ENCODE assay signal across 20 mouse cellular contexts in the genomic region with DNA sequence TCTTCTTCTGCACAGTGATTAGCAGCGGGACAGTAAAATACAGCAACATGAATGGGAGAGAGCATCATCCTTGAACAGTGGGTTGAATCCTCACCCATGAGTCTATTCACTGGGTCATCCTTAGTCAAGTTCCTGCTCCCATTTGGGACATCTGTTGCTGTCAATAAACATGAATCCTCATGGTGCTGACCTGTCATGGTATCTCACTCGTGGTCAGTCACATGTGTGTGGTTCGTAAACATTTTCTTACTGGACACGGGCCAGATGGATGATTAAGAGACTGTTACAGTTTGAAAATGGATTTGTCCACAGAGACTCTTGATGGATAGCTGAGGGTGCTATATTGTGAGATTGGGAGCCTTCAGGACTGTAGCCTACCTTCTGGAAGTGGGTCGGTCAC. TPM values are rescaled to one million over a fixed set of nuclear protein-coding genes. Genes with fewer than 3 reads are reported as not detected.
DNase-seq lines count a peak whose midpoint lies in the region; ATAC-seq and TF ChIP-seq lines count a peak whose summit lies in the region.
"Had no signal": no experiment of that assay in that cellular context is flagged by ENCODE, and none has a peak within 500 bp of the region (broad histone marks: within the 10 kb centered on the region; RNA-seq: fewer than 3 reads in every experiment).

No protein-coding gene starts in this region.

- TF ChIP-seq EP300 in liver, postnatal 0 days (IDR thresholded peaks at IDR 0.05; ENCODE audit: low read depth): no peak

- H3K4me2 ChIP-seq in liver, embryonic 11.5 days: no peak overlapping the region
- no peak overlapping the region for H3K4me2 ChIP-seq in liver, embryonic 13.5 days
- H3K4me2 ChIP-seq in liver, postnatal 0 days (ENCODE audit: low read depth, low read length): no peak overlapping the region
- H3K4me2 ChIP-seq in neural tube, embryonic 15.5 days: no peak overlapping the region
- H3K4me2 ChIP-seq: embryonic facial prominence, embryonic 15.5 days; forebrain, embryonic 12.5 days; heart, embryonic 12.5 days; hindbrain, embryonic 15.5 days had no signal

- H3K27me3 ChIP-seq in liver, embryonic 11.5 days (replicated peaks; ENCODE audit: control insufficient read depth, insufficient read depth, low read length): no peaks in the 10 kb centered on the region
- no peaks in the 10 kb centered on the region for H3K27me3 ChIP-seq in liver, embryonic 13.5 days
- H3K27me3 ChIP-seq in liver, postnatal 0 days (ENCODE audit: insufficient read depth, low read length): no peaks in the 10 kb centered on the region
- no peaks in the 10 kb centered on the region for H3K27me3 ChIP-seq in neural tube, embryonic 15.5 days (replicated peaks)
- H3K27me3 ChIP-seq: embryonic facial prominence, embryonic 15.5 days; forebrain, embryonic 12.5 days; heart, embryonic 12.5 days; hindbrain, embryonic 15.5 days had no signal

- no peaks in the 10 kb centered on the region for H3K36me3 ChIP-seq in liver, embryonic 11.5 days (ENCODE audit: control insufficient read depth, insufficient read depth, low read length)
- no peaks in the 10 kb centered on the region for H3K36me3 ChIP-seq in liver, embryonic 13.5 days
- no peaks in the 10 kb centered on the region for H3K36me3 ChIP-seq in liver, postnatal 0 days (replicated peaks; ENCODE audit: insufficient read depth, low read length)
- no peaks in the 10 kb centered on the region for H3K36me3 ChIP-seq in neural tube, embryonic 15.5 days
- H3K36me3 ChIP-seq: embryonic facial prominence, embryonic 15.5 days; forebrain, embryonic 12.5 days; G1E; heart, embryonic 12.5 days; hindbrain, embryonic 15.5 days had no signal

- DNase-seq in liver, embryonic 11.5 days (ENCODE audit: low spot score): no peak
- DNase-seq in liver (no peak), NIH3T3 (ENCODE audit: low read depth) (peak; percentile 64)
- no peak for DNase-seq in liver, embryonic 13.5 days
- no peak for DNase-seq in liver, postnatal 0 days
- no peak for DNase-seq in urinary bladder, postnatal 10 days (ENCODE audit: low spot score)
- DNase-seq in left cerebral cortex, adult 18-20 months (ENCODE audit: low spot score in 2 of 2): no peak
- DNase-seq: adrenal gland, postnatal 25 days; cerebellum, adult 18-20 months; cerebellum, adult 9-11 months; cerebellum, postnatal 36 days; gastrocnemius, postnatal 10 days had no signal

- H3K27ac ChIP-seq in liver, embryonic 11.5 days (ENCODE audit: low read depth, low read length): 0 out of 2 replicates have a peak overlapping the region, but pooled peaks have one; percentile 13
- H3K27ac ChIP-seq in liver, embryonic 13.5 days: peak overlapping the region; percentile 25; the same call in 1 of the 2 replicates
- H3K27ac ChIP-seq in liver, postnatal 0 days (ENCODE audit: low read depth): 0 out of 2 replicates have a peak overlapping the region, but pooled peaks have one; percentile 23
- no peak overlapping the region for H3K27ac ChIP-seq in neural tube, embryonic 15.5 days (replicated peaks)
- H3K27ac ChIP-seq: embryonic facial prominence, embryonic 15.5 days; forebrain, embryonic 12.5 days; hindbrain, embryonic 15.5 days had no signal

- no peak overlapping the region for H3K4me3 ChIP-seq in liver, embryonic 11.5 days (ENCODE audit: low read depth, low read length)
- H3K4me3 ChIP-seq in liver, embryonic 13.5 days (replicated peaks): no peak overlapping the region
- no peak overlapping the region for H3K4me3 ChIP-seq in liver, postnatal 0 days (ENCODE audit: low read depth, low read length)
- no peak overlapping the region for H3K4me3 ChIP-seq in neural tube, embryonic 15.5 days (replicated peaks)
- H3K4me3 ChIP-seq: embryonic facial prominence, embryonic 15.5 days; forebrain, embryonic 12.5 days; heart, embryonic 12.5 days; hindbrain, embryonic 15.5 days had no signal

- H3K9ac ChIP-seq in liver, embryonic 11.5 days (ENCODE audit: low read depth, low read length): no peak overlapping the region
- H3K9ac ChIP-seq in liver, embryonic 13.5 days: no peak overlapping the region
- H3K9ac ChIP-seq in liver, postnatal 0 days (replicated peaks): no peak overlapping the region
- H3K9ac ChIP-seq in neural tube, embryonic 15.5 days (replicated peaks): no peak overlapping the region
- H3K9ac ChIP-seq: embryonic facial prominence, embryonic 15.5 days; forebrain, embryonic 12.5 days; heart, embryonic 12.5 days; hindbrain, embryonic 15.5 days had no signal

- no peaks in the 10 kb centered on the region for H3K9me3 ChIP-seq in liver, embryonic 11.5 days (ENCODE audit: control insufficient read depth, low read length)
- no peaks in the 10 kb centered on the region for H3K9me3 ChIP-seq in liver, embryonic 13.5 days (replicated peaks)
- no peaks in the 10 kb centered on the region for H3K9me3 ChIP-seq in liver, postnatal 0 days (ENCODE audit: low read length)
- no peaks in the 10 kb centered on the region for H3K9me3 ChIP-seq in neural tube, embryonic 15.5 days (replicated peaks)
- H3K9me3 ChIP-seq: embryonic facial prominence, embryonic 15.5 days; forebrain, embryonic 12.5 days; G1E; heart, embryonic 12.5 days; hindbrain, embryonic 15.5 days had no signal

- no peaks in the 10 kb centered on the region; the same call in 1 of the 2 replicates for H3K4me1 ChIP-seq in liver, embryonic 11.5 days (replicated peaks; ENCODE audit: control insufficient read depth, insufficient read depth, low read length)
- H3K4me1 ChIP-seq in liver, embryonic 13.5 days (replicated peaks): 0 out of 2 replicates have a peak, but pooled peaks cover 2% of the 10 kb centered on the region
- peaks cover 5% of the 10 kb centered on the region; the same call in 1 of the 2 replicates for H3K4me1 ChIP-seq in liver, postnatal 0 days (ENCODE audit: insufficient read depth)
- no peaks in the 10 kb centered on the region for H3K4me1 ChIP-seq in neural tube, embryonic 15.5 days
- H3K4me1 ChIP-seq: forebrain, embryonic 12.5 days; heart, embryonic 12.5 days; hindbrain, embryonic 15.5 days had no signal

- TF ChIP-seq CTCF in liver, postnatal 0 days (IDR thresholded peaks at IDR 0.05; ENCODE audit: low read depth): no peak

- 59% methylated on average over 5 of the region's 5 CpGs for WGBS in liver, embryonic 11.5 days
- 67% methylated on average over 5 of the region's 5 CpGs for WGBS in liver, embryonic 13.5 days (ENCODE audit: insufficient replicate concordance)
- 57% methylated on average over 5 of the region's 5 CpGs for WGBS in liver, postnatal 0 days (ENCODE audit: insufficient replicate concordance)
- 88% methylated on average over 5 of the region's 5 CpGs for WGBS in neural tube, embryonic 15.5 days

- no peak for ATAC-seq in liver, embryonic 11.5 days (replicated peaks; ENCODE audit: low FRiP score)
- peak; percentile 33; the same call in 1 of the 2 replicates for ATAC-seq in liver, embryonic 13.5 days (ENCODE audit: low read depth)
- peak; percentile 40; the same call in 1 of the 2 replicates for ATAC-seq in liver, postnatal 0 days
- no peak for ATAC-seq in neural tube, embryonic 15.5 days (ENCODE audit: low FRiP score)
- ATAC-seq: CD4-positive, CD25-positive, alpha-beta regulatory T cell, adult 4 months; forebrain, embryonic 16.5 days had no signal

RNA-seq across cellular contexts. Expression of a gene that starts 29.1 kb away (rescaled TPM):
- polyA plus RNA-seq in liver, embryonic 11.5 days (2014; fragmentation: Nextera tagmentation; extraction: Ambion mirVana): 22.0 and 23.8 TPM in 2 replicates
- polyA plus RNA-seq in liver, embryonic 13.5 days (2015; fragmentation: Nextera tagmentation; extraction: Ambion mirVana): 9.2 and 12.3 TPM in 2 replicates
- 12.7 and 15.1 TPM in 2 replicates for polyA plus RNA-seq in liver, postnatal 0 days (2015; fragmentation: Nextera tagmentation; extraction: Ambion mirVana)
- polyA plus RNA-seq in neural tube, embryonic 15.5 days (2015; fragmentation: Nextera tagmentation; extraction: Ambion mirVana): 0.77 and 3.4 TPM in 2 replicates
- 1 to 10 TPM; 2.0 to 2.8 TPM for total RNA-seq in left cerebral cortex, adult 18-20 months (2021)
- polyA plus RNA-seq: CD4-positive, CD25-positive, alpha-beta regulatory T cell, adult 4 months; G1E had no signal

Comparison
In these comparisons a context has a peak if more than half of its experiments do, and no peak if none do; other contexts are left out.
1. ATAC-seq: peak in liver, embryonic 13.5 days (single experiment) and liver, postnatal 0 days (single experiment); none in liver, embryonic 11.5 days (single experiment) and neural tube, embryonic 15.5 days (single experiment).